Mouse (Mus musculus) retina, embryonic 14.5 days (tissue): ENCODE results near the gene Zmiz1.

ENCODE experiments used
- DNase-seq: peaks from one replicate; pipeline ENCODE4 v3.0.0-alpha.2; 2015; ENCODE audit warnings: low spot score

The Zmiz1 gene

DNA sequence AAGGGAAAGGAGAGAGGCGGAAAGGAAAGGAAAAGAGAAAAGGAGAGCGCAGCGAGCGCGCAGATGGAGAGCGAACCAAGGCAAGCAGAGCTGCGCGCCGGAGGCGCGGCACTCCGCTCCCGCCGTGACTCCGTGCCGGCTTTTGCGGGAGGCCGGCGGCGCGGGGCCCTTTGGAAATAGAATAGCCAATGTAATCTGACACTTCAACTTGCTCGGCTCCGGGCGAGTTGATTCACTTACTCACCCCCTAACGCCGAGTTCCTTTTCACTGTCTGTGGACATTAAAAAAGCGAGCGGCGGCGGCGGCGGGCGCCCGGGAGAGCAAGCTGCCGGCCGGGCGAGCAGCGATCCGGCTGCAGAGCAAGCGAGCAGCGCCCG lies at the start of gene Zmiz1:
Gene Zmiz1, plus strand, starts transcription at position 170 of the 378 bp plus-strand sequence.
- DNase-seq = peak; percentile 92

- no peak for DNase-seq
Measured at GRCm38 (mm10) chr14:25411848-25412527, 47.0 kb upstream of the Zmiz1 start.

GRCm38 (mm10) chr14:25412811-25413210 lies 46.2 kb upstream of the Zmiz1 start:
- no peak for DNase-seq

DNA sequence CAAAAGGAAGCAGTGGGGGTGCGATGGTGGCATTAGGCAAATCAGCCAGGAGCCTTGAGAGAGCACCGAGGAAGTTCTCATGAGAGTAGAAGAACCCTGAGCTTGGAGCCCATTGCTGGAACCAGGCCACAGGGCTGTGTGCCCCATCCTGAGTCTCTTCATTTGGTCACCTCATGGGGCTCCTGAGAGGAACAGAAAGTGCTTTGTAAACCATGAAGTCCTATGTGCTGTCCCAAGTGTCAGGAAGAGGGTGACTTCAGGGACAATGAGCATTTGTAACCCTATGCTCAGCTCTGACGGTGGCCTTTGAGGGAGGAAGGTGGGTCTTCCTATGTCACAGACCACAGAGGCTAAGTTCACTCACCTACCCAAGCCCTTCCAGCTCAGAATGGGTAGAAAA lies 45.5 kb upstream of the Zmiz1 start:
- no peak for DNase-seq

- DNase-seq = no peak
Measured at GRCm38 (mm10) chr14:25414115-25414514, 44.9 kb upstream of the Zmiz1 start.

- no peak for DNase-seq
Measured at GRCm38 (mm10) chr14:25420001-25420690, 38.8 kb upstream of the Zmiz1 start.

- no peak for DNase-seq
Measured at GRCm38 (mm10) chr14:25420987-25421386, 38.0 kb upstream of the Zmiz1 start.

DNA sequence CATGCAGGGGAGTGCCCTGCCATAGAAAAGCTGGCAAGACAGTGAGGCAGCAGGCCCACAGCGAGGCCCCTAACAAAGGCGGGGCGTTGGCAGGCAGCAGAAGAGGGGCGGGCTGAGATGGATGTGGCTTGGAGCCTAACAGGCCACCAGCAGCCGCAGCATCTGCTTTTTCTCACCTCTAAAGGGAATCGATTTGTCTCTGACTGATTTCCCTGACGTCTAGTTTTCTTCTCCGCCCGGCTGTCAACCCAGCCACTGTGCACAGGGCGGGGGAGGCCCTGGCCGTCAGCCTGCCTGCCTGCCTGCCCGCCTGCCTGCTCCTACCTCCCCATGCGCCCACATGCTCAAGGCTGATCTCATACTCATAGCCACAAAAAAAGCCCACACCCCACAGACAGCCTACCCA lies 37.4 kb upstream of the Zmiz1 start:
- peak; percentile 54 for DNase-seq

- DNase-seq = no peak
Measured at GRCm38 (mm10) chr14:25422946-25423345, 36.0 kb upstream of the Zmiz1 start.

GRCm38 (mm10) chr14:25423721-25424443 lies 35.1 kb upstream of the Zmiz1 start:
- DNase-seq = no peak

DNA sequence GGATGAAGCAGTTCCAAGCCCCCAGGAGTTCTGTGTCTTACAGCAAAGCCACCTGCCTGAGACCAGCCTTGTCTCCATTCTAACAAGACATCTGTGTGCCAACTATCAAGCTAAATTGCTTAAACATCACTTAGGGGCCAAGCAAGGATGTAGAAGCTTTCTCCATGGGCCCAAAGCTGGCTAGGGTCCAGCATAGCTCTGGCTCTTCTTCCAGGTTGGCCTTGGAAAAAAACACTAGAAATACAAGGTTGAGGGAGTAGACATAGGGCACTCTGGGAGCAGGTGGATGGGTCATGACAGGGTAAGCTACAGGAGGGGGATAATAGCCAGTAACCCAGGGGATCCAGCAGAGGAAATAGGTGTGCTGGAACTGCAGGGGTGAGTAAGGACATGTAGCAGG lies 20.7 kb upstream of the Zmiz1 start:
- DNase-seq = no peak

DNA sequence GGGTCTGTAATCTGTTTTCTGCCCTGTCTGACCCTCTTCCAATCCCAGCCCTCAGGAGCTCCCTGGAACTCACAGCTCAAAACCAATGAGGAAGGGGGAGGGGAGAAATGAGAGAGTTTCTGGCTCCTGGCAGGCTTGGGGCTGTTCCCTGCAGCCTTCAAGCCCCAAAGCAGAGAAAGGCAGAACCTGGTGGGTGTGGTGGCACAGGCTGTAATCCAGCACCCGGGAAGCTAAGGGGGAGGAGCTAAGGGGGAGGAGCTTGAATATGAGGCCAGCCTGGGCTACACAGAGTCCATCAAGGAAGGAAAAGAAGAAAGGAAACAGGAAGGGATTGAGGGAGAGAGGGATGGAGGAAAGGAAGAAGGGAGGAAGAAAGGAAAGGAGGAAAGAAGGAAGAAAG lies 18.9 kb upstream of the Zmiz1 start:
- DNase-seq = no peak

GRCm38 (mm10) chr14:25440777-25441176 lies 18.2 kb upstream of the Zmiz1 start:
- no peak for DNase-seq

- no peak for DNase-seq
Measured at GRCm38 (mm10) chr14:25441469-25441868, 17.5 kb upstream of the Zmiz1 start.

GRCm38 (mm10) chr14:25442676-25443075 lies 16.3 kb upstream of the Zmiz1 start:
- no peak for DNase-seq

GRCm38 (mm10) chr14:25447136-25447775 lies 11.7 kb upstream of the Zmiz1 start:
- DNase-seq = no peak

- no peak for DNase-seq
Measured at GRCm38 (mm10) chr14:25448471-25448870, 10.5 kb upstream of the Zmiz1 start.

DNA sequence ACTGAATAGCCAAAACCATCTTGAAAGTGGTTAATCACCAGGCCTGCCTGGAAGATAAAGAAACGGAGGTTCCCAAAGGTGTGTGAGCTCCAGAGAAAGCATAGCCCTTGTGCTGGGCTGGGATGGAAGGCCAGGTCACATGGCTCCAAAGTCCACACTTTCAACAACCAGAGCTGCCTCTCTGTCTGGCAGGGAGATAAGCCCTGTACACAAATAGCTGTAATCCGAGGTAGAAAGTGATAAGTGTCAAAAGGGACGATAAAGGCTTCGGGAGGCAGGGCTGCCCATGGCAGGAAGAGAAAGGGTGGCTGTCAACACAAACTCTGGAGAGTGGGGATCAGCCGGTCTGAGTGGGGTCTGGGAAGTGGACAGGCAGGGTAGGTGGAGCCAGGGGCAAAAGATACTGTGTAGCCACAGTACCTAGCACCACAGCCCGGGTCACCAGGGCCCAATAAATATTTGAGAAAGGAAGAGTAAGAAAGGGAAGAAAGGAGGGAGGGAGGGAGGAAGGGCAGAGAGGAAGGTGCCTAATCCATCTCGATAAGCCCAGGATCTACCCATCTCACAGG lies 7.8 kb upstream of the Zmiz1 start:
- no peak for DNase-seq

GRCm38 (mm10) chr14:25451699-25452632 lies 7.0 kb upstream of the Zmiz1 start:
- DNase-seq = no peak

GRCm38 (mm10) chr14:25452633-25453025 lies 6.4 kb upstream of the Zmiz1 start:
- DNase-seq = no peak

DNA sequence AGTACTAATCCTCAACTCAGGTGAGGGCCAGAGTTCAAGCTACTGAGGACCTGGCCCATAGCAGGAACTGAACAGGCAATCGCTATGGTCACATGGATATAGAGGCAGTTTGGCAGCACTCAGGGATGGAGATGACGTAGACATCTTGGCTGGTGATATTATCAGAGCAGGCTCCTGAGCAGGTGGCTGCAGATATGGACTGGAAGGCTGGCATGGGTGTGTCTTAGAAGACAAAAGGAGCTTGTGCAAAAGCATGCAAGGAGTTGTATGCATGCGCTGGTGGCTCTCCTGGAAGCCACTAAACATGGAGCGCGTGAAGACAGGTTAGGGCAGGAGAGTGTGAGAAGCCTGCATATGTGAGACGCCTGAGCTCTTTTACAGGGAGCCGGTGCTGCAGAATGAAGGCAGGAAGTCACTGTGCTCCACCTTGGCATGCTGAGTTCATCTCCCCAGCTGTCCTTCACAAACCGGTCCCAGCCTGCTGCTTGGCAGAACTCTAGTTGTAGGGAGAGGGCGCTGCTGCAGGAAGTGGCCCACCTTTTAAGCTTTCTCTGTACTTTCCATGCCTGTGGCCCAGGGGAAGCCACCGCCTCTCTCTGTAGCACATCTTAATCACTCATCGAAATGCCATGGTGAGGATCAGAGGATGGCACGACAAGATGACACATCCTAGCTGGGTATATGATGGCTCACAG lies 4.8 kb upstream of the Zmiz1 start:
- no peak for DNase-seq
